Mouse (Mus musculus) heart, embryonic 15.5 days (tissue): Measurements from ENCODE around the gene Rsad1. TPM values are rescaled to one million over a fixed set of nuclear protein-coding genes. Genes with fewer than 3 reads are reported as not detected.

ENCODE experiments used
- ATAC-seq: fragments of 200-750 bp; cut with Nextera tagmentation; replicated peaks from 2 replicates; pipeline ENCODE4 v1.8.0; 2017; ENCODE audit warnings: low read depth, moderate TSS enrichment; ENCODE audit not compliant: insufficient number of reproducible peaks, insufficient read depth, low FRiP score
- H3K27ac ChIP-seq: fragments of 300-500 bp; sonication (generic); 2 replicates; pipeline ENCODE4 v1.5.1; 2015; ENCODE audit warnings: mild to moderate bottlenecking, inconsistent platforms
- H3K27me3 ChIP-seq: fragments of 300-500 bp; sonication (generic); 2 replicates; pipeline ENCODE4 v1.6.1; 2015; ENCODE audit warnings: inconsistent platforms
- H3K36me3 ChIP-seq: fragments of 300-500 bp; sonication (generic); 2 replicates; pipeline ENCODE4 v1.6.1; 2015; ENCODE audit warnings: mild to moderate bottlenecking, inconsistent platforms
- H3K4me1 ChIP-seq: fragments of 300-500 bp; sonication (generic); replicated peaks from 2 replicates; pipeline ENCODE4 v1.6.1; 2015; ENCODE audit warnings: inconsistent platforms
- H3K4me2 ChIP-seq: fragments of 300-500 bp; sonication (generic); 2 replicates; pipeline ENCODE4 v1.6.1; 2015; ENCODE audit warnings: inconsistent platforms, mild to moderate bottlenecking, moderate library complexity
- H3K4me3 ChIP-seq: fragments of 300-500 bp; sonication (generic); 2 replicates; pipeline ENCODE4 v1.5.1; 2015; ENCODE audit warnings: mild to moderate bottlenecking, inconsistent platforms
- H3K9ac ChIP-seq: fragments of 300-500 bp; sonication (generic); 2 replicates; pipeline ENCODE4 v1.6.1; 2015; ENCODE audit warnings: mild to moderate bottlenecking, inconsistent platforms
- H3K9me3 ChIP-seq: fragments of 300-500 bp; sonication (generic); replicated peaks from 2 replicates; pipeline ENCODE4 v1.6.1; 2016; ENCODE audit warnings: inconsistent platforms
- WGBS: fragments of 180-500 bp; shearing (Covaris S2); methylation state at CpG from one replicate; pipeline ENCODE4 v1.1.7; 2015; ENCODE audit warnings: mixed read lengths; 5-methylcytosine and 5-hydroxymethylcytosine counted together
- polyA plus RNA-seq: library from polyadenylated mRNA; unstranded; fragments of >200 nt; fragmentation: Nextera tagmentation; extraction: Ambion mirVana; gene quantifications from 2 replicates; pipeline ENCODE4 v1.2.1, GENCODE M21; 2015

Rsad1 gene
- polyA plus RNA-seq, 1 experiment from 2014 or later: 6.2 TPM

DNA sequence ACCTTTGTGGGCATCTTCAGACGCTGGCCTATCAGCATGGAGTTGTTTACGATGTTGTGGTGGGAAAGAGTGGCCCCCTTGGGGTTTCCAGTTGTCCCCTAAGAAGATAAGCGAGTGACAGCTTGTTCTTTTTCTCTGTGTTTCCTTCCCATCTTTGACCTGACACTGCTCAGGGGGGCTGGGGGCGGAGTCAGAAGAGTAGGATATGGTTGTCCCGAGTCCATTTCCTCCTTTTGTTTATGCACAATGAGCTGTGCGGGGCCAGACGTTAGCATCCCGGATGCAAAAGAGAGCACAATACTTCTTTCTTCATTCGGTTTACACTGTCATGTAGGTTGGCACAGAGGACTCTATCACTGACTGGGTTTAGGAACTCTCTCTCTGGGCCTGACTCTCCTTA is 21.6 kb upstream of the Rsad1 start:
- H3K4me3 ChIP-seq: no peak overlapping the region
- no peaks in the 10 kb centered on the region for H3K9me3 ChIP-seq
- peak overlapping the region; percentile 58 for H3K27ac ChIP-seq
- no peak for ATAC-seq
- H3K36me3 ChIP-seq: no peaks in the 10 kb centered on the region
- no peaks in the 10 kb centered on the region for H3K4me1 ChIP-seq
- 0 out of 2 replicates have a peak overlapping the region, but pooled peaks have one; percentile 10 for H3K4me2 ChIP-seq
- 56% methylated on average over 9 of the region's 9 CpGs for WGBS
- peaks cover 11% of the 10 kb centered on the region; the same call in 1 of the 2 replicates for H3K27me3 ChIP-seq
- no peak overlapping the region for H3K9ac ChIP-seq

DNA sequence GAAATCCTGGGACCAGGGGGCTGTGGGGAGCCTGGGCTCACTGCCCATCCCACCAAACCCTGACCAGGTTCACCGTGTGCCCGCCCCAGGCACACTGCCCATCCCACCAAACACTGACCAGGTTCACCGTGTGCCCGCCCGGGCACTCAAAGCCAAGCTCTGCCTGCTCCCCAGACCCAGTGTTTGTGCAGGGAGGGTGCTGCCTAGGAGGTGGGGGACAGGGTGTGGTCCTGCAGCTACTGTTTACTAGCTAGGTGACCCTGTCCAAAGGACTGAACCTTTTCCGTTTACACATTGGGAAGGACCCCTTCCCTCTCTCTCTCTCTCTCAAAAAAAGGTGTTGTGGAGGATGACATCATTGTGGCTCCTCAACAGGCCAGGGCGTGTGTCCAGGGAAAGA is 18.3 kb upstream of the Rsad1 start:
- H3K4me3 ChIP-seq: no peak overlapping the region
- H3K27me3 ChIP-seq: peaks cover 20% of the 10 kb centered on the region; the same call in 1 of the 2 replicates
- no peaks in the 10 kb centered on the region for H3K9me3 ChIP-seq
- no peak overlapping the region for H3K9ac ChIP-seq
- ATAC-seq: no peak
- H3K36me3 ChIP-seq: no peaks in the 10 kb centered on the region
- H3K27ac ChIP-seq: no peak overlapping the region
- 81% methylated on average over 7 of the region's 7 CpGs for WGBS
- H3K4me2 ChIP-seq: no peak overlapping the region
- H3K4me1 ChIP-seq: peaks cover 16% of the 10 kb centered on the region

- no peak overlapping the region for H3K27ac ChIP-seq
- WGBS: 49% methylated on average over 6 of the region's 6 CpGs
- no peak for ATAC-seq
- no peak overlapping the region for H3K4me3 ChIP-seq
- peaks cover 16% of the 10 kb centered on the region for H3K4me1 ChIP-seq
- H3K4me2 ChIP-seq: no peak overlapping the region
- H3K27me3 ChIP-seq: peaks cover 20% of the 10 kb centered on the region; the same call in 1 of the 2 replicates
- H3K36me3 ChIP-seq: no peaks in the 10 kb centered on the region; the same call in 1 of the 2 replicates
- H3K9me3 ChIP-seq: no peaks in the 10 kb centered on the region
- H3K9ac ChIP-seq: no peak overlapping the region
Observed at GRCm38 (mm10) chr11:94566534-94566933, 17.5 kb upstream of the Rsad1 start.

DNA sequence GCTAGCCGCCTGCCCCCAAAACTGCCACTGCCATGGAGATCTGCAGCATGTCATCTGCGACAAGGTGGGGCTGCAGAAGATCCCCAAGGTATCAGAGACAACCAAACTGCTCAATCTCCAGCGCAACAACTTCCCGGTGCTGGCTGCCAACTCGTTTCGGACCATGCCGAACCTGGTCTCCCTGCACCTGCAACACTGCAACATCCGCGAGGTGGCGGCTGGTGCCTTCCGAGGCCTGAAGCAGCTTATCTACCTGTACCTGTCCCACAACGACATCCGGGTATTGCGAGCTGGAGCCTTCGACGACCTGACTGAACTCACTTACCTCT is 16.1 kb upstream of the Rsad1 start:
- Histone ChIP-seq H3K4me3 (peak overlapping the region; percentile 39), H3K4me1 (peaks cover 16% of the 10 kb centered on the region), H3K36me3 (no peaks in the 10 kb centered on the region; the same call in 1 of the 2 replicates), H3K4me2 (peak overlapping the region; percentile 62), H3K9ac (peak overlapping the region; percentile 26; the same call in 1 of the 2 replicates), H3K27ac (no peak overlapping the region), H3K27me3 (peaks cover 20% of the 10 kb centered on the region; the same call in 1 of the 2 replicates), H3K9me3 (no peaks in the 10 kb centered on the region)
- 15% methylated on average over 16 of the region's 16 CpGs for WGBS
- no peak for ATAC-seq

GRCm38 (mm10) chr11:94564437-94565150 is 15.5 kb upstream of the Rsad1 start, which contains the start of gene Chad:
Chad (plus strand) TSS chr11:94565047.
- Histone ChIP-seq H3K36me3 (no peaks in the 10 kb centered on the region; the same call in 1 of the 2 replicates), H3K4me3 (peak within 1 kb of the TSS; percentile 39), H3K27me3 (peaks cover 20% of the 10 kb centered on the region; the same call in 1 of the 2 replicates), H3K4me1 (peaks cover 16% of the 10 kb centered on the region), H3K27ac (no peak within 1 kb of the TSS), H3K4me2 (peak within 1 kb of the TSS; percentile 62), H3K9ac (peak within 1 kb of the TSS; percentile 26), H3K9me3 (no peaks in the 10 kb centered on the region)
- 4% methylated on average over 35 of the region's 35 CpGs for WGBS
- ATAC-seq: 0 out of 2 replicates have a peak, but pooled peaks have one; percentile 23

DNA sequence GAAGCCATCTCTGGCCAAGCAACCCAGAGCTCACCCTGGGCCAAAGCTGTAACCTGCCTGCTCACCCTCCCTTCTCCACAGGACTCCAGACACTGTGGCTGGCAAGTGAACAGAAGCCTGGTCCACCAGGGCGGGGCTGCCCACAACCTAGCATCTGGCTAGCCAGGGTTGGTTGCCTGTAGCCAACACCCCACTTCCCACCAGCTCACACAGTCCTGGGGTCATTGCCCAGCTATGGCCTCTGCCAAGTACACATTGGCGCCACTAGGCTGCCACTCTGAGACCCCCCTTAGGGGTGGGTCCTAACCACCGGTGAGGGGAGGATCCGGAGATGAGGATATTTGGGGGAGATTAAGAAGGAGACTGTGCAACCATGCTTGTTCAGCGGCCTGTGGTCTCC is 14.8 kb upstream of the Rsad1 start:
- Histone ChIP-seq H3K4me3 (peak overlapping the region; percentile 39; the same call in 1 of the 2 replicates), H3K27ac (no peak overlapping the region), H3K4me2 (peak overlapping the region; percentile 62), H3K9me3 (no peaks in the 10 kb centered on the region), H3K9ac (0 out of 2 replicates have a peak overlapping the region, but pooled peaks have one; percentile 11), H3K27me3 (peaks cover 20% of the 10 kb centered on the region; the same call in 1 of the 2 replicates), H3K36me3 (no peaks in the 10 kb centered on the region; the same call in 1 of the 2 replicates), H3K4me1 (peaks cover 16% of the 10 kb centered on the region)
- no peak for ATAC-seq
- WGBS: 52% methylated on average over 5 of the region's 5 CpGs

GRCm38 (mm10) chr11:94563383-94563782 is 14.3 kb upstream of the Rsad1 start:
- H3K27me3 ChIP-seq: peaks cover 20% of the 10 kb centered on the region; the same call in 1 of the 2 replicates

GRCm38 (mm10) chr11:94558226-94558625 is 9.2 kb upstream of the Rsad1 start:
- no peak for ATAC-seq
- H3K4me2 ChIP-seq: no peak overlapping the region
- 71% methylated on average over 3 of the region's 3 CpGs for WGBS

More at GRCm38 (mm10) chr11:94563383-94563782, 14.3 kb upstream of the Rsad1 start:
- Histone ChIP-seq H3K9ac (no peak overlapping the region), H3K36me3 (no peaks in the 10 kb centered on the region; the same call in 1 of the 2 replicates), H3K4me1 (peaks cover 16% of the 10 kb centered on the region), H3K4me3 (no peak overlapping the region), H3K4me2 (no peak overlapping the region), H3K9me3 (no peaks in the 10 kb centered on the region), H3K27ac (no peak overlapping the region)
- no peak for ATAC-seq
- 92% methylated on average over 5 of the region's 5 CpGs for WGBS

DNA sequence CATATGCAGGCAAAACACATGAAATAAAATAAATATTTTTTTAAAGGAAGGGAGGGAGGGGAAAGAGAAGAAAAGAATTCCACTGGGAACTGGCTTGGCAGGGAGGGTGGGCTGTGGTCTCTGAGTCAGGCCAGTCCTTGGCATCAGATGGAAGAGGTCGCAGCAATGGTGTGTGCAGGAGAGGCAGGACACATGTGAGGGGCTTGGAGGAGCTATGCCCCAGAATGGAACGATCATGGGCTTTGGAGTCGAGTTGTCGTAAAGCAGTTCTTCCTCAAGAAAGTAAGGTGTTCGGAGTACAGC is 1.3 kb upstream of the Rsad1 start:
- Histone ChIP-seq H3K9me3 (no peaks in the 10 kb centered on the region), H3K4me3 (no peak overlapping the region), H3K9ac (no peak overlapping the region), H3K27me3 (no peaks in the 10 kb centered on the region), H3K36me3 (no peaks in the 10 kb centered on the region), H3K27ac (no peak overlapping the region), H3K4me2 (no peak overlapping the region), H3K4me1 (peaks cover 11% of the 10 kb centered on the region)
- no peak for ATAC-seq
- 78% methylated on average over 5 of the region's 5 CpGs for WGBS

More at GRCm38 (mm10) chr11:94558226-94558625, 9.2 kb upstream of the Rsad1 start:
- Histone ChIP-seq H3K4me1 (no peaks in the 10 kb centered on the region), H3K27ac (no peak overlapping the region), H3K4me3 (no peak overlapping the region), H3K9ac (no peak overlapping the region), H3K9me3 (no peaks in the 10 kb centered on the region), H3K36me3 (no peaks in the 10 kb centered on the region; the same call in 1 of the 2 replicates), H3K27me3 (no peaks in the 10 kb centered on the region)

- ATAC-seq: no peak
- WGBS: 66% methylated on average over 10 of the region's 10 CpGs
- Histone ChIP-seq H3K4me2 (peak overlapping the region; percentile 83; the same call in 1 of the 2 replicates), H3K9me3 (no peaks in the 10 kb centered on the region), H3K27me3 (no peaks in the 10 kb centered on the region), H3K4me3 (no peak overlapping the region), H3K27ac (peak overlapping the region; percentile 88), H3K4me1 (peaks cover 11% of the 10 kb centered on the region), H3K36me3 (no peaks in the 10 kb centered on the region), H3K9ac (no peak overlapping the region)
Observed at GRCm38 (mm10) chr11:94549691-94550441, 811 bp upstream of the Rsad1 start.

DNA sequence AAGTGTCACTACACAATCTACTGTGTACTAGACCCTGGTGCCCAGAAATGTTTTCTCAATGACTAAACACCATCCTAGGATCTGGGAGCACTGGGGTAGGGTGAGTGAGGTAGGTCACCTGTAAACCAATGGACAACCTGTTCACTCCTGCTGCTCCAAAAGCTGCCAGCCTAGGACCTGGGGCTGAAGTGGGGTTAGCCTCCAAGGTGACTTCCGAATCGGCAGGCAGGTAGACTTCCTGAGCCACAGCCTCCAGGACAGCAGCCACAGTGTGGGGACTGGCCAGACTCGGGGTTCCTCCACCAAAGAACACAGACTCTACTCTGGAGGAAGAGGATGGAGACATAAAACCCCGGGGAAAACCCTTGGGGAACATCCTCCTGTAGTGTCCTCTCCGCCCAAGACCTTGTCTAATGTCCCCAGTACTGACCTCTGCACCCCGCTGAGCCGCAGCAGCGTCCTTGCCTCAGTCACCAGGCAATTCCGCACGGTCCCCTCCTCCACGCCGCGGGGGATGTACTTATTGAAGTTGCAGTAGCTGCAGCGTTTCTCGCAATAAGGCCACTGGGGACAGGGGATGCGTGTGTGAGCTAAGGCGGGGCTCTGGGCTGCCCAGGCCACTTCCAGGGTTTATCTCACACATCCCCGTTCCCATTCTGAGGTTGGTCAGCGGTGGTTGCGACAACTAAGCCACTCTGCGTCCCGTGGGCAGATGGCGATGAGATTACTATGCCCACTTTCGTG is 842 bp downstream of the Rsad1 start:
- H3K27ac ChIP-seq: peak overlapping the region; percentile 88

More for the DNA sequence above, 842 bp downstream of the Rsad1 start:
- WGBS: 10% methylated on average over 24 of the region's 24 CpGs
- Histone ChIP-seq H3K4me1 (peaks cover 20% of the 10 kb centered on the region), H3K27me3 (no peaks in the 10 kb centered on the region), H3K36me3 (no peaks in the 10 kb centered on the region), H3K4me2 (peak overlapping the region; percentile 83), H3K9me3 (no peaks in the 10 kb centered on the region), H3K4me3 (peak overlapping the region; percentile 57), H3K9ac (peak overlapping the region; percentile 66)
- ATAC-seq: peak; percentile 7; the same call in 1 of the 2 replicates
